Mouse (Mus musculus): ENCODE results near the gene Iqcn.

Iqcn gene

GRCm38 (mm10) chr8:70701048-70701981 is 1.9 kb upstream of the Iqcn start:
- DNase-seq, result no peak

DNA sequence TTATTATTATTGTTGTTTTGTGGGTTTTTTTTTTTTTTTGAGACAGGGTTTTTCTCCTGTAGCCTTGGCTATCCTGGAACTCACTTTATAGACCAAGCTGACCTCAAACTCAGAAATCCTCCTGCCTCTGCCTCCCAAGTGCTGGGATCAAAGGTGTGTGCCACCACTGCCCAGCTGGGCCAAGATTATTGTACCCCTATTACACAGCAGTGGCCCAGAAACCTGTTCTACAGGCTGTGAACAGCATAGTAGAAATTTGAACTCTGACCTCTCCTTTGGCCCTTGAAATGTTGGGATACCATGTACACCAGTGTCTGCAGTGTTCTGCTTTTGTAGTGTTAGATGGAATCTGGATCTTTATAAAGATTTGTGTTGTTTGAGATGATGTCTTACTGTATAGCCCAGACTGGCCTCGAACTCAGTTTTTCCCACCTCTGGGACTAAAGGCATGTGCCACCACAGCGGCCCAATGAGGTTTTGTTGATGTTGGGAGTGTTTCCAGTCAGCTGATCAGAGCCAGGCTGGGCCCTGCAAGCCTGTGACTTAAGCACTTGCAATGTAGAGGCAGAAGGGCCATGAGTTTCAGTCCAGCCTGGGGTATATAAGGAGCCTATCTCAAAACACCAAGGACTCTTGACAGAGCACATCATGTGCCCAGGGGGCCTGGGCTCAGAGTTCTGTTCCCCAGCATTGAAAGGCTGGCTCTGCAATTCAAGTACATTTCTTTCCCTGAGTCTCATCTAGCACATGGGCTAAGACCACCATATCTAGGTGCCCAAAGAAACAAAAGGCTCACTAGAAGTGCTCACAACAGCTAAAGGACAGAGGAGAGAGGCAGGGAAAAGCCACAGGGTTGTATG is 1.0 kb upstream of the Iqcn start:
- no peak for DNase-seq

DNA sequence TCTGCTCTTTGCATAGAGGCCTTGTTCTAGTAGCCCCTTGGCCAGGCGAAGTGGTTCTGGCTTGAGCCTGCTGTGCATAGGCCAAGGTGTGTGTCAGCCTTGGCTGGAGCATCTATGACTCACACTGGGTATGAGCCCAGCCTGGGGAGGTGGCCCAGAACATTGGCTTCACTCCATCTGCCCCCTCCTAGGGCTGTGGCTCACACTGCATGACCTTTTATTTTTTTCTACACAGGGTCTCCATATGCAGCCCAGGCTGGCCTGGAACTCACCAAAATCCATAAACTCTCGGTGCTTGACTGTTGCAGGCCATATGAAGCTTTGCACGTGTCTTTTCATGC is 445 bp upstream of the Iqcn start:
- no peak for DNase-seq

GRCm38 (mm10) chr8:70708281-70708680 is 5.0 kb downstream of the Iqcn start:
- DNase-seq, result no peak

DNA sequence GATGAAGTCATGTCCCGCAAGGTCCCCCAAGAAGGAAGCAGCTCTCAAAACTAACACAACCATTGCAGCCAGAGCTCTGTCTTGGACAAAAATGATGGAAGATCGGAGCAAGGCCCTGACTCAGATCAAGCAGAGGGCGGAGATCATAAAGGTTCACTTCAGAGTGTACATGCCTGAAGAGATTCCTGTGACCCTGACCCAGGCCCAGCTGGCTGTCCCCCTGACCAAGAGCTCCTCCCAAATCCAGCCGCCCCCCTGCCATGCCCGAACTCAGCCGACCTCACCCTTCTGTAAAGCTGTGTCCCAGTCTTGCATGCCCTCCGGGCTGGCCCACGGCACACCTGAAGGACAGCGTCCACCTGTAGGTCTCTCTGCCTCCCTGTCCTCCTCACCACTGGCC is 6.5 kb downstream of the Iqcn start:
- DNase-seq, result no peak

- DNase-seq, result no peak
Measured at GRCm38 (mm10) chr8:70710296-70710695, 7.0 kb downstream of the Iqcn start.

DNA sequence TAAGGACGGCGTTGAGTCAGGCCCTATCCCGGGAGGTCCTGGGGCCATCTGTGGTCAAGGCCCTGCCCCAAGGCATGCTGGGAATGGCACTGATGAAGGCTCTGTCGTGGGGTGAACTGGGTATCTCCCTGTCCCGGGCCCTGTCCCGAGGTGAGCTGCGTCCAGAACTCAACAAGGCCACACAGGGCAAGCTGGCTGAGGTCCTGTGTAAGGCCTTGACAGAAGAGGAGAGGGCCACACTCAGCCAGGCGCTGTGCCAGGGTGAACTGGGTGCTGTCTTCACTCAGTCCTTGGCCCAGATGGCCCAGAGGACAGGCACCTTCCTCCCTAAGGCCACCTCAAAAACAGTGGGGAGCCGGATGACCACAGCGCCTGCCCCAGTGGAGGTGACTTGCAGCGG is 7.8 kb downstream of the Iqcn start:
- DNase-seq, result no peak

DNA sequence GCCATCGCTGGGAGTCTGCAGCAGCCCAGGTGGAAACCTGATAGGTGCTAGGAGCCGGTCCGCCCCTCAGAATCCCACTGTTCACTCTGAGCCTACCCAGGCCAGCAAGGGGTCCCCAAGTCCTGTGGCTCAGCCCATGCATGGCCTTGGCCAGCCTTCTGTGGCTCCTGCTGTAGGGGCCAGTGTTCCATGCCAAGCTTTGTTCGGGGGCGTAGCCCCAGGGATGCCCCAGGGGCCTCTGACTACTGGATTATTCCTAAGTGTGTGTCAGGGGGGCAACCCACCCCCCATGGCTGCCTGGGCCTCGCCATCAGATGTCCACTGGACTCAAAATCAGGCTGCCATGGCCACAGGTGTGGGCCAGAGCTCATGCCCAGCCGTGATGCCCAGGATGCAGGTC is 10.7 kb downstream of the Iqcn start:
- no peak for DNase-seq

GRCm38 (mm10) chr8:70715086-70715485 is 11.8 kb downstream of the Iqcn start:
- DNase-seq, result no peak

DNA sequence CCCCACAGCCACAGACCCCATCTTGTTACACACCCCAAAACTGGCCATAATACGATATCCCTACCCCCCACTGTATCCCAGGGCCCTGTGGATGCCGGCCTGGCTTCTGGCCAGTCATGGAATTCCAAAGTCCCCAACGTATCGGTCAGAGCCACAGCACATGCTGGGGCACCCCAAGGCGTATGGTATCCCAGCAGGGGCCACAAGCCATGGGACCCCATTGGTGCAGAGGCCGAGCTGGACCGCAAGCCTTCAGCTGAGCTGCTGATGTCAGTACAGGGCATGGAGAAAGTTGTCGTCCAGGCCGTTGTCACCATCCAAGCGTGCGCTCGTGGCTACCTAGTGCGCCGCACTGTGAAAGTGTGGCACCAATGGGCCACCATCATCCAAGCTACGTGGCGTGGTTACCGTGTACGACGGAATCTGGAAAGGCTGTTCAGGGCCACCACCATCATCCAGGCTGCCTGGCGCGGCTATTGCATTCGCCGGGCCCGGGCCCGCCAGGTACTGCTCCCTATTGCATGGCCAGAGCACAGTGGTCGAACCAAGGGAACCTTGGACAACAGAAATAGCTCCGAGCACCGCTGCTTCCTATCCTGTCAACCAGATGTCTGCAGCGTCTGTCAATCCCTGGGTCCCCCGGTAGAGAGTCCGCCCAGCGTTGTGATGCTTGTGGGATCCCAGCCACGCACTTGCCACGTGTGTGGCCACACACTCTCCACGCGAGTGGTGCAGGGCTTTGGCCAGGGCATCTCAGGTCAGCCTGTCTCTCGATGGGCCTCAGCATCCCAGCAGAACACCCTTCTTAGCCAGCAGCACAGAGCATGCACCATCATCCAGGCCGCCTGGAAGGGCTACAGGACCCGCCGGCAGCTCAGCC is 13.5 kb downstream of the Iqcn start:
- DNase-seq, result no peak

DNA sequence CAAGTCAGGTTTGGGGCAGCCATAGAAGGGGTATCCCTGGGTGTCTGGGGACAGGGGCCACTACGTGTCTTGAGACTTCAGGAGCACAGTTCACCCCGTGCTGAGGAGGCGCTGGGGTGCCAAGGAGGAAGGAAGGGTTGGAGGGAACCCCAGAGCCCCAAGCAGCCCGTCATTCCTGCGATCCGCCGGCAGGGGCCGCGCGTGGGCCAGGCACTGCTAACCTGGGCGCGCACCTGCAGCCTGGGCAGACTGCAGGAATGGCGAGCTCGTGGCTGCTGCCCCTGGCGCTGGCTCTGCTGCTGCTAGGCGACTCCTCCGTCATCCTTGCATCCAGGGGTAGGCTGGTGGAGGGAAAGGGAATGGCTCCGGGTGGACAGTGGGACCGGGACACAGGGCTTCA is 15.0 kb downstream of the Iqcn start, which contains the start of gene Gm3336:
TSS of gene Gm3336 (plus strand) at position 247 of the 400 bp plus-strand sequence.
- peak; percentile 46 for DNase-seq

- no peak for DNase-seq
Measured at GRCm38 (mm10) chr8:70719796-70720270, 16.6 kb downstream of the Iqcn start.

DNA sequence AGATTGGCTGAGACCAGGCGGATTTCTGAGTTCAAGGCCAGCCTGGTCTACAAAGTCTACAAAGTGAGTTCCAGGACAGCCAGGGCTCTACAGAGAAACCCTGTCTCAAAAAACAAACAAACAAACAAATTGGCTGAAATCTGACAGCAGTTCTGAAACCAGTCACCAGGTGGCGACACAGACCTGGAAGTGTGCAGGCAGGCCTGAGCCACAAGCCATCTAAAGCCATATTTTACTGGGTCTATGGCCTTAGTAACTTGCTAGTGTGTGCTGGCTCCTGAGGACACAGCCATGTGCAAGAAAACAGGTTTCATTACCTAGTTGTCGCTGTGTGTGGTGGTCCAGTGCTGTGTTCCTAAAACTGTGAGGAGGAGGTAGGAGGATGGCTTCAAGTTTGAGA is 17.5 kb downstream of the Iqcn start:
- peak; percentile 88 for DNase-seq

DNA sequence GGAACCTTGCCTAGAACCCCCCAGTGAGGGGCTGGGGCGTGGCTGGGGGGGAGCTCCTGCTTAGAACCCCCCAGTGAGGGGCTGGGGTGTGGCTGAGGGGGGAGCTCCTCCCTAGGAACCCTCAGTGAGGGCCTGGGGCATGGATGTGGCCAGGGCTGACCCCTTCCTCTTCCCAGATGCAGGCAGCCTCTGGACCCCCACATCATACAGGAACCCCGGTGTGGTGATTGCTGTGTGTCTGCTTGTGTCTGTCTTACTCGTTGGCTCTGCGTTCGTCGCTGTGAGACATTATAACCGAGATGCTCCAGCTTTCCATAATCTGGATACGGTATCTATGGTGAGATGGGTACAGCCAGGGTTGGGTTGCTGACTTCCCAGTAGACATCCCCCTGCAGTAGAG is 18.3 kb downstream of the Iqcn start:
- DNase-seq, result no peak

DNA sequence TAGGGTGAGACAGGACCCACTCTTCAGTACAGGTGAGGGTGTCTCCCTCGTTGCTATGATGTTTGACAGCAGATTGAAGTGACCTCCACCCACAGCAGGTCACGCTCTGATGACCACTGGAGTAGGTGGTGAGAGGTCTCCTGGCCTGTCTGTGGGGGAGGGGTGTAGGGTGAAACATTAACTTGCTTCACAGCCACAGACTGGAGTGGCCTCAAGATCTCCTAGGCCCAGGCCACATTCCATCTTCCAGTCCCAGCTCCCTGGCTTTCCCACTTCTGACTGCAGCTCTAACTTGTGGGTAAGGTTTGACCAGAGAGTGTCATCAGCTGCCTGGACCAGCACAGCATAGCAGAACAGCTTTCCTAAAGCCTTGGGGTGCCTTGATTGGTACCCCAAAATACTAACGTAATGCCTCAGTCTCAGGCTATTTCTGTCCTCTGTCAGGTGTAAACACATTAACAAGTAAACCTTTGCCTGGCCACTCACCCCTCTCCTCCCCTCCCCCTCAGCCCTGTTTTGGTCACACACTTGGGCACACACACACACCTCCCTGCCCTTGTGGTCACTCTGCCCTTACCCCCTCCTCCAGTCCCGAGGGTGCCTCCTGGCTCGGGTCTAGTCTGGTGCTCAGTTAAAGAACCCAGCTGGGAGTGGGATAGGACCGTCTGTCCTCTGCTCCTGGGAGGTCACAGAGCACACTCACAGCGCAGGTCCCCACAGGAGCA is 20.4 kb downstream of the Iqcn start, which contains the start of gene Pde4c:
TSS of gene Pde4c (plus strand) at position 235 of the 725 bp plus-strand sequence.
- no peak for DNase-seq

GRCm38 (mm10) chr8:70724216-70724615 is 21.0 kb downstream of the Iqcn start:
- DNase-seq, result no peak

- no peak for DNase-seq
Measured at GRCm38 (mm10) chr8:70725792-70726447, 22.7 kb downstream of the Iqcn start.

DNA sequence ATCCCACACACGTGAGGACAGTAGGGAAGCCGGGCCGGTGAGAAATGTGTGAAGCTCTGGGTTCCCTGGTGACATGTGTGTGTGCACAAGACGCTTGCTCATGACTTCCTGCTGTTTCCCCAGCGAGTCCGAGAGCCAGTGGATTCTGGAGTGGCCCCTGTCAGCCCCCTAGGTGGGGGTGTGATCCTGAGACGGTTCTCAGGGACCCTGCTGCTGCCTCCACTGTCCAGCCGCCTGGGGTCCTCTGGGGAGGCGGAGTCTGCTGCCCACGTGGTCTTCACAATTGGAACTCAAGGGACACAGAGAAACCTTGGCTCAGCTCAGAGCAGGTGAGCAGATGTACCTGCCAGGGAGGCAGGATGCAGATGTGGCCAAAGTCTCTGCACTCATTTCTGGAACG is 23.5 kb downstream of the Iqcn start:
- DNase-seq, result no peak

GRCm38 (mm10) chr8:70729808-70730475 is 26.7 kb downstream of the Iqcn start:
- no peak for DNase-seq

DNA sequence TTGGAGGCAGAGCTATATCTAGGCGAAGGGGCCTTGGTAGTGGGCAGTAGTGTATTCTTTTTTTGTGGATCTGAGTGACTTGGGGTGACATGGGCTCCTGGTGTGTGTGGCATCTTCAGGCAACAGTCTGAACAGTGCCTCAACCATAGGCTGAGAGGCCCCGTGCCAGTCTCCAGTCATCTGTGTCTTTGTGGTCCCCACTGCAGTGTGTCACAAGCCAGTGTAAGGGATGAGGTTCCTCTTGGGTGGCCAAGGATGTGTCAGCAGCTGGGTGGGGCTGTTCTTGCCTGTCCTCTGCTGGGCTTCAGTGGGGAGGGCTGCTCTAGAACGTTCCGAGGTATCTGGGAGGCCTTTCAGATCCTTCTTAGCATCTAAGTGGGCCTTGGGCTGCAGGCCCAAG is 27.7 kb downstream of the Iqcn start:
- DNase-seq, result no peak

- DNase-seq, result no peak
Measured at GRCm38 (mm10) chr8:70737705-70738104, 34.4 kb downstream of the Iqcn start.
